Mouse (Mus musculus) G1E (cell line): Measurements from ENCODE around the gene Eml3.

Source experiments
- CTCF ChIP-seq: IDR thresholded peaks from 2 replicates; pipeline ENCODE4 v1.5.1; 2012; ENCODE audit warnings: low read depth, low read length, inconsistent platforms, mixed read lengths
- TAL1 ChIP-seq: conservative IDR thresholded peaks from 2 replicates; pipeline ENCODE4 v1.6.1; 2012; ENCODE audit warnings: low read depth, low read length, inconsistent platforms, mixed read lengths

GRCm38 (mm10) chr19:8944062-8944461, 14.7 kb downstream of the Eml3 start:
- no peak for TF ChIP-seq CTCF
- peak; percentile 46; the same call in 1 of the 2 replicates for TF ChIP-seq TAL1
